Mouse (Mus musculus) skeletal muscle tissue, postnatal 0 days (tissue): ENCODE data around the gene Olfr633. TPM values are rescaled to one million over a fixed set of nuclear protein-coding genes. Genes with fewer than 3 reads are reported as not detected.

Source experiments
- polyA plus RNA-seq: library from polyadenylated mRNA; unstranded; fragments of >200 nt; fragmentation: Nextera tagmentation; extraction: Ambion mirVana; gene quantifications from 2 replicates; pipeline ENCODE4 v1.2.1, GENCODE M21; 2015

Gene Olfr633
- not detected in 2 replicates for polyA plus RNA-seq

DNA sequence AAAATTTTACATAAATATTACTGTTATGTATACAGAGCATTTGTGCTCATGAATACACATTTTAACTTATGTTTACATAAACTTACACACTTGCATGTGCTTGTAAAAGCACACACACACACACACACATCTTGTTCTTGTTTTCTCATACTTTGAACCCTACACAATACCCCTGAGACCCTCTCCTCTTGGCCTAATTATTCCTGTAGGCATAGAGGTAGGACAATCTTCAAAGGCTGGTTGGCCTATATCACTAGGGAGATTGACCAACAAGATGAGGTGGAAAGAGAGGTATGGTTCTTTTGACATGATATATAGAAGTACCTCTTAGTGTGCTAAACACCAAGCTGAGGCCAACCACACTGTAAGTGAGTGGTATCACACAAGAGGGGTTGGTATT lies at the start of gene Olfr633:
Gene Olfr633 (plus strand): TSS at position 301 of the 400 bp plus-strand sequence.

DNA sequence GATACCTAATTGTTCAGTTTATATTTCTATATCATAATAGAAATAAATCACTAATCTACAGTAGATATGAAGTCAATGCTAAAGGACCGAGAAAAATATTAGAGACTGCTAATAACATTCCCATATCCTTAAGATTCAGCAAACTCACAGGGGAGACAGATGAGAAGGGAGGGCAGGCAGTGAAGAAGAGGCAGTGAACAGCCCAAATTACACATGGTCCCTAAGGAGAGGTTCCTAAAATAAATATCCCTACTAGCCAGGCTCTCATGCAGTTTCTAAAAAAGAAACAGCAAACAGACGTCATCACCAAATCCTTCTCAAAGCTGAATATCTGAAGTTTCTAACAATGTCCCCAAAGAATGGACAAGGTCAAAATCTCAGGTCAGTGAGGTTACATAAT lies 41.0 kb upstream of the Olfr633 start, which contains the start of gene Olfr65:
Gene Olfr65 (plus strand): TSS at position 301 of the 400 bp plus-strand sequence.

DNA sequence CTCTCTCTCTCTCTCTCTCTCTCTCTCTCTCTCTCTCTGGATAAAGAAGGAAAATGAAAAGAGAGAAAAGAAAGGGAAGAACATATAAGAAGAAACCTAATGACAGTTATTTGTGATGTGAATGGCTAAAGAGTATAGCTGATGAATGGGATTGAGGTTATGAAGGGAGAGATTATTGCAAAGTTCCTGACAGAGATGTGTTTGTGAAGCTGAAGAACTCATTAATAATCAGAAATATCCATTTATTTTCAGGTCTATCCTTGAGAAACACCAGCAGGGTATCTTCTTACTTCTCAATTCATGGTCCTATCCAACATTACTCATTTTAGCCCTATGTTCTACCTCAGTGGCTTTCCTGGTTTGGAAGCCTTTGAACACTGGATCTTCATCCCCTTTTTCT lies 15.7 kb upstream of the Olfr633 start, which contains the start of gene Olfr631:
Gene Olfr631 (plus strand): TSS at position 301 of the 400 bp plus-strand sequence.

DNA sequence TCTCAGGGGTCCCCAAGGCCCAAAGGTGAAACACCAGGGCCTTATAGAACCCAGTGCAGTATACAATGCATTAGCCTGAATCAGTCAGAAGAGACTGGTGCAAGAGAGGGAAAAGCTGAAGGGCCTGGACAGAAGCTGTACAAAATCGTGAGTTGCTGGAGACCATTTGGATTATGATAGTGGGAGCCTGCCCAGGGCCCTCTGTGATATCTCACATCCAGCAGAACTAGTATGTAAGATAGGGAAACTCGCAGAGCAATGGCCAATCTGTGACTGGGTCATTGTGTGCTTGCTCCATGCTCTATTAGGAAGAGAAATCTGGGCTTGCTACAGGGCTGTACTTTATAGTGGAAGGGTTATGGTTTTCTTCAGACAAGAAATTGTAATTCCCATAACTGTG lies 10.0 kb upstream of the Olfr633 start, which contains the start of gene Olfr632:
Gene Olfr632 (plus strand): TSS at position 84 of the 400 bp plus-strand sequence.

DNA sequence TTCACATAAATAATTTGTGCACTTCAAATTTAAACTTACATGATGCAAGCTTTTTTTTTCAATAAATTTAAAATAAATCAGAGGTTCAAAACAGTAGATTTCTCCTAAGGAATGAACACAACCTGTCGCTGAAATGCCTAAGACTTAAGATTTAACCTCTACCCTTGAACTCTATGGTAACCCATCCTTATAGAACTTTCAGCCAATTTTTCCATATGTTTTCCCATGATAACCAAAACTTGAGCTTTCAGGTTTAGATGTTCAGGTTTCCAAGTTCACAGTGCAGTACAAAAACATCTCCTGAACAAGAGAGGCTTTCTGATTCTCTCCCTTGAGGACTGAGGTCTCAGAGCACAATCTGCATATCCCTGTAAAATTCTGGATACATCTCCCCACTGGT lies 26.6 kb downstream of the Olfr633 start, which contains the start of gene Olfr635:
Gene Olfr635 (plus strand): TSS at position 301 of the 400 bp plus-strand sequence.

DNA sequence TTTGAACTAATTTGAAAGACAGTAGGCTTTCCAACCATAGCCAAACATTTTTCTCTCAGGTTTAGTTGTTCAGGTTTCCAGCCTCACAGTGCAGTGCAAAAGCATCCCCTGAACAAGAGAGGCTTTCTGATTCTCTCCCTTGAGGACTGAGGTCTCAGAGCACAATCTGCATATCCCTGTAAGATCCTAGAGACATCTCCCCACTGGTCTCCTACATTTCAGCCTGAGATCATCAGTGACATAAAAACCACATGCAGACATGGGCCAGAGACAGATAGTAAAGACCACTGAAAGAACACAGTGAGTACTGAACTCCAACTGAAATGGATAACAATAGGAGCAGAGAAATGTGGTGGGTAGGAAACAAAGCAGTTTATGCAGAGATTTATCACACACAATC lies 54.2 kb downstream of the Olfr633 start, which contains the start of gene Olfr638:
Gene Olfr638 (plus strand): TSS at position 301 of the 400 bp plus-strand sequence.

Other genes with a start within 250 kb of the Olfr633 start
- gene Olfr243, start 229.8 kb upstream of the Olfr633 start, polyA plus RNA-seq, result not detected in 2 replicates
- not detected in 2 replicates for gene Olfr628, start 214.1 kb upstream of the Olfr633 start, polyA plus RNA-seq
- not detected in 2 replicates for gene Olfr629, start 199.5 kb upstream of the Olfr633 start, polyA plus RNA-seq
- gene Olfr630, start 187.1 kb upstream of the Olfr633 start, polyA plus RNA-seq, result not detected in 2 replicates
- not detected in 2 replicates for gene Olfr69, start 172.8 kb upstream of the Olfr633 start, polyA plus RNA-seq
- not detected in 2 replicates for gene Olfr68, start 164.7 kb upstream of the Olfr633 start, polyA plus RNA-seq
- not detected in 2 replicates for gene Olfr67, start 152.6 kb upstream of the Olfr633 start, polyA plus RNA-seq
- gene Hbb-bt, start 130.4 kb upstream of the Olfr633 start, polyA plus RNA-seq, result 421 and 497 TPM in 2 replicates
- gene Hbb-bs, start 116.3 kb upstream of the Olfr633 start, polyA plus RNA-seq, result 1,956 and 2,204 TPM in 2 replicates
- gene Hbb-bh2, start 103.9 kb upstream of the Olfr633 start, polyA plus RNA-seq, result not detected in 2 replicates
- not detected in 2 replicates for gene Hbb-bh1, start 101.3 kb upstream of the Olfr633 start, polyA plus RNA-seq
- gene Hbb-y, start 91.2 kb upstream of the Olfr633 start, polyA plus RNA-seq, result not detected in 2 replicates
- not detected in 2 replicates for gene Olfr66, start 58.2 kb upstream of the Olfr633 start, polyA plus RNA-seq
- gene Olfr64, start 50.0 kb upstream of the Olfr633 start, polyA plus RNA-seq, result not detected in 2 replicates
- gene Olfr65, start 41.0 kb upstream of the Olfr633 start, polyA plus RNA-seq, result not detected in 2 replicates
- not detected in 2 replicates for gene Olfr631, start 15.6 kb upstream of the Olfr633 start, polyA plus RNA-seq
- gene Olfr632, start 10.1 kb upstream of the Olfr633 start, polyA plus RNA-seq, result not detected in 2 replicates
- gene Olfr635, start 26.7 kb downstream of the Olfr633 start, polyA plus RNA-seq, result not detected in 2 replicates
- gene Olfr638, start 54.3 kb downstream of the Olfr633 start, polyA plus RNA-seq, result not detected in 2 replicates
- not detected in 2 replicates for gene Olfr639, start 72.9 kb downstream of the Olfr633 start, polyA plus RNA-seq
- gene Olfr640, start 81.1 kb downstream of the Olfr633 start, polyA plus RNA-seq, result not detected in 2 replicates
- gene Olfr641, start 91.0 kb downstream of the Olfr633 start, polyA plus RNA-seq, result not detected in 2 replicates
- not detected in 2 replicates for gene Olfr642, start 108.2 kb downstream of the Olfr633 start, polyA plus RNA-seq
- gene 4930516K23Rik, start 117.0 kb downstream of the Olfr633 start, polyA plus RNA-seq, result not detected in 2 replicates
- not detected in 2 replicates for gene Olfr644, start 127.4 kb downstream of the Olfr633 start, polyA plus RNA-seq
- not detected in 2 replicates for gene Olfr645, start 141.0 kb downstream of the Olfr633 start, polyA plus RNA-seq
- not detected in 2 replicates for gene Olfr646, start 160.4 kb downstream of the Olfr633 start, polyA plus RNA-seq
- not detected in 2 replicates for gene Ubqln5, start 185.4 kb downstream of the Olfr633 start, polyA plus RNA-seq
- gene Olfr643, start 193.0 kb downstream of the Olfr633 start, polyA plus RNA-seq, result not detected in 2 replicates
- gene Ubqln3, start 198.8 kb downstream of the Olfr633 start, polyA plus RNA-seq, result not detected in 2 replicates
- gene Ubqlnl, start 206.1 kb downstream of the Olfr633 start, polyA plus RNA-seq, result not detected in 2 replicates
- not detected in 2 replicates for gene Olfm5, start 220.4 kb downstream of the Olfr633 start, polyA plus RNA-seq
- 0.05 TPM in 1 of 2 replicates, not detected in the other for gene Olfr648, start 239.0 kb downstream of the Olfr633 start, polyA plus RNA-seq